Mouse (Mus musculus) embryo, embryonic 10.5 days (tissue): ENCODE data around the gene Wipf3.

Source experiments
- DNase-seq: peaks from one replicate; pipeline ENCODE4 v3.0.0-alpha.2; 2015; ENCODE audit warnings: low spot score

The Wipf3 gene

DNA sequence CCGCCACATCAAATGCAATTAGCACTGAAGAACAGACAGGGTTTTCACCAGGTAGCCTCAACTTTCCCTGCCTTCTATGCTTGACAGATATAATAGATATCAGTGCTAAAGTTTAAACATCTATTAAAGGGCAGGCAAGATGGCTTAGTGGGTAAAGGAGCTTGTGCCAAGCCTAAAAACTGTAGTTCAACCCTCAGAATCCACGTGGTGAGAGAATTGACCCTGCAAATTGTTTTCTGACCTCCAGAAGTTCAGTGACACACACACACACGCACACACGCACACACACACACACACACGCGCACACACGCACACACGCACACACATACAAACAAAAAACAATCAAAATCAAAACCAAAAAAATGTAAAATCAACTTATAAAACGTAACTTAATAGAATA lies 2.8 kb downstream of the Wipf3 start:
- no peak for DNase-seq

DNA sequence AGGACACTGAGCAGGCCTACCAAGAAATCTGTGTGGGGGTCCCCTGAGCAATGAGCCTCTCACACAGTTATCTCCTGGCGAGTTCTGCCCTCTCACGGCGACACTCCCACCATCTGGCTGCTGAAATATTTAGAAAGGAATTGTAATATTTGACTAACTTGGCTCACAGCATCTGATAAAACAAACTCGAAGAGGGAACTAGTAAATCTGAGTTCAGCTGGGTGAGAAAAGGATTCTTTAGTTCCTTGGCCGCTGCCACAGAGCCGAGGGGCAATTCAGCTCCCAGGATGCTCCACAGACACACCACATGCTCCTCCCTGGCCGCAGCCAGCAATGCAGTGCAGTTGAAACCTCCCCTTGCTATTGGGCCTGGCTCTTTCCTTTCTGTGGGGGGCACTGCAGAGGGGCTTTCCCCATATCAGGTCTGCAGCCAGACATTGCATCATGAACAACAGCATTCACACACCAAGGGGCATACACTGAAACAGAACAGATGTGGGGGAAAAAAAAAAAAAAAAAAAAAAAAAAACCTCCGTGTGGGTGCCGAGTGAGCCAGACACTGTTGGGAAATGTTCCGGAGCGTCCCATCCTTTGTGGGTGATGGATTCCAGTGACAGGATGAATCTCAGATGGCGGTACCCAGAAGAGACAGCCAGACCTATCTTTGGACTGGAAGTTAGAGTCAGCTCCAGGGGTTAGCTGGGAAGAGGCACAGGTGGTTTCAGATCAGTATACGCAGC lies 3.6 kb downstream of the Wipf3 start:
- DNase-seq, result no peak

DNA sequence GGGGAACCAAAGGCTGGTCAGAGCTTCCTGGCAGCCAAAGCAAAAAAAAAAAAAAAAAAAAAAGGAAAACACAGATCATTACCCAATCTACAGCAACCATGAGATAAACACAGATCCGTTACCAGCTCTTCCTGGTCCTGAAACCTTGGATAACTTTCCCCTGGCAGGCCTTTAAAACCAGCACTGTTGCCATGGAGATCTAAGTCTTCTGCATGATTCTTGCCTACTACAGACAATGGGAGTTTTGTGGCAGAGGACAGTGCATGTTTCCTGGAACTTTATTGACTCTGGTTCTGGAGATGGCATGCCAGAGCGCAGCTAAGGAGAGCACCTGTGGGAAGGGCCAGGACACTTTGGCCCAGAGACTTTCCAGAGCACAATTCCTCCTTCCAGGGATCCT lies 4.8 kb downstream of the Wipf3 start:
- DNase-seq, result peak; percentile 30

DNA sequence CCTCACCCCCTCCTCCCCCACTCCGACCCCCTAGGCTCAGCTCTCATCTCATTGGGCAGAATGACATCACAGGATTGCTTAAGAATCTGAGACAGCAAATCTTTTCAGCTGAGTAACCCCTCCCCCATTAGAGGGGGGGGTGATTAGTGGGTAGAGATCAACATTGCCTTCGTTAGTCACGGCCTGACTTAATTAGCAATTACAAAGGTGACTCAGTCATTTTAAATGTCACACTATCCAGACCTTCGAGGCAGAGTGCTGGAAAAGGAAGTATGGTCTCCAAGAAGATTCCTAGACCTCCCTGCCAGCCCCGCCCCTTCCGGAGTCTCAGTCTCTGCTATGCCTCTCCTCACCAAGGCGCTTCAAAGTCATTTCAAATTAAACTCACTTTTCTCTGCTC lies 6.3 kb downstream of the Wipf3 start:
- DNase-seq, result no peak

DNA sequence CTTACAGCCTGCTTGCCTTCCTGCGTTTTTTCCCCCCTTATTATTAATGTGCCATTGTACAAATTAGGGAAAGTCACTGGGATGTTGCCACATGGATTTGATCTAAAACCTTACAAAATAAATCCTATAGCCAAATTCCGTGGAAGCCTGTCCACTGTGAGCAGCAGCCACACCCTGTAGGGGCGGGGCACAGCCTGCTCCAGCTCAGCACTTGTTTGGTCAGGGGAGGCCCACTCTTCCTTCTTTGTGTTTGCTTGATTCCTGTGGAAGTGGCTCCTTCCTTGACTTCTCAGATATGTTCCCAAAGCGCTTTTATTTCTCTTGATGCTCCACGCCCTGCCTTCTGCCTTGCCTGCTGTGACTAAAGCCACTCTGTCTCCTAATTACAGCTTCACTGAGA lies 6.9 kb downstream of the Wipf3 start:
- no peak for DNase-seq

DNA sequence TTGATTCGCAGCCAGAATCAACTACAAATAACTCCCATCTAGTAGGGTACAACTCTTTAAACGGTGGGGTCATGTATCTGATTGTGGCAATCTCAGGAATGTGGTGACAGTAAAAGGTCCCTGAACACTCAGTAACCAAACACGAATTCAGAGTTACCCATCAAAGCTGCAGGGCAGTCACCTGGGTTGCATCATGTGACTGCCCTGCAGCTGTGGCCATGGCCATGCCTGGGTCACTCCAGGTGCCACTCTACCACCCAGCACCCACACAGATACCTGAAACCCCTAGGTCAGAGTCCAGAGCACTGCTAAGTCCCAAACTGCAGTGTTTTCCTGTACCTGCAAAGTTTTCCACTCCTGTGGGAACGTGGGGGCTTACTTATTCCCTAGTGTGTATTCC lies 9.1 kb downstream of the Wipf3 start:
- no peak for DNase-seq

GRCm38 (mm10) chr6:54440658-54441057 lies 11.3 kb downstream of the Wipf3 start:
- DNase-seq, result no peak

GRCm38 (mm10) chr6:54443657-54444056 lies 14.3 kb downstream of the Wipf3 start:
- DNase-seq, result no peak

DNA sequence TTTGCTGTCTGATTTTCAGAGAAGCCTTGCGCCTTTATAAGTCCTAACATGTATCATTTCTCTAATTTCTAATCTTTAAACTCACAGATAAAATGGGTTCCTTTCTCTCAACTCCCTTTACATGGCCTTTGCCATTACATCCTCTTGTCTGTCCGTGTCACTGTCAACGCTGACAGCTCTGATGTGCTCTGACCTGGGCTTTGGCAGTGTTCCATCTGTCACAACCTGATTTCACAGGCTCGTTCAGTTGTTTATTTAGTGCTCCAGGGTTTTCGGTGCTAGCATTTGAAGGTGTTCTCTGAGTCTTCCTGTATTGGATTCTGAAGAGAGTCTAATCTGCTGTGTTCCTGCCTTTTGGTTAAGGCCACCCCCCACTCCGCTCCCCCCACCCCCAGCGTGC lies 14.7 kb downstream of the Wipf3 start:
- DNase-seq, result no peak

GRCm38 (mm10) chr6:54445249-54445818 lies 15.9 kb downstream of the Wipf3 start:
- no peak for DNase-seq

- DNase-seq, result no peak
Observed at GRCm38 (mm10) chr6:54447353-54447752, 17.9 kb downstream of the Wipf3 start.

DNA sequence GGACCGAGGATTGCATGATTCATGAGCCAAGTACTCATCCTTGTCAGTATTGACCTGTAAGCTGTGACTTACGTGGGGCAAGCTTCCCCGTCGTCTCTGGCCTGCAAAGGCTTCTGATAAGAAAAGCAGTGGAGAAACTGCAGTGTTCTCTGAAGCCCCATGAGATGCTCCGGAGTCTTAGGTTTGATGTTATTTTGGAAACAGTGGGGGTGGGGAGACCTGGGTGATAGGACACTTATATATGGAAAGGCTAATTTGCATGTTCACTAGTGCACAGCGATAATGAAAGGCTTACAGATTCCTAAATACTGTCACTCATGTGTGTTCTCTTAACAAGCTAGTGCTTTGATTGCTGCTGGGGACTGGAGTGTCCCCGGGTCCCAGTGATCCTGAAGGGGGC lies 30.3 kb downstream of the Wipf3 start:
- no peak for DNase-seq

DNA sequence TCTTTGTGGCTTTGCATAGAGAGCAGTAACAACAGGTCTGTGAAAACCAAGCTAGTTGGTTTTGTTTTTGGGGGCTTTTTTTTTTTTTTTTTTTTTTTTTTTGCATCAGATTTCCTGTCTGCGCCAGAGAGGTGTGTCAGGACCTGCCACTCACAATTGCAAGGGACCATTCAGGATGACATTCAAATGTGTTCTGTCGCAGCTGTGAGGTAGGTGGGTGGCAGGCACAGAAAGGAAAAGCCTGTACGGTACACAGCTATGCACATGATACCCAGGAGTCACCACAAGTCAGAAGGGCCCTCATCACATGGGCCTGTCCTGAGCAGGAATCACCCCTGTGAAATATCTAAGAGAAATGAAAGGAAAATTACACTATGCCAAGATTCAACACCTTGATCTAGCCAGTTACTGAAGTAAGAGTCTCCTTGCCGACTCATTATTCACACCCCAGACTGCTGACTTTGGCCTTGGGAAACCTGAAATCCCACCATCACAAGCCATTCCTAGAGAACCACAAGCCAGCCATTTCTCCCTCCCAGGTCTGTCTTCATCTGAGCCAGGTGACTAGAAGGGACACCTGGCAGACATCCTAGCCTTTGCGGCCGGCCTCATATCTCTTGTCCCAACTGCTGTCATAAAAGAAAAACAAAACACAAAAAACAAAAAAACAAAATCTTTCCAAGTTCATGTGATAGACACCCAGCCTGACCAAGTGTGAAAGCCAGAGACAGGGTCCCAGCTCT lies 30.9 kb downstream of the Wipf3 start:
- no peak for DNase-seq

DNA sequence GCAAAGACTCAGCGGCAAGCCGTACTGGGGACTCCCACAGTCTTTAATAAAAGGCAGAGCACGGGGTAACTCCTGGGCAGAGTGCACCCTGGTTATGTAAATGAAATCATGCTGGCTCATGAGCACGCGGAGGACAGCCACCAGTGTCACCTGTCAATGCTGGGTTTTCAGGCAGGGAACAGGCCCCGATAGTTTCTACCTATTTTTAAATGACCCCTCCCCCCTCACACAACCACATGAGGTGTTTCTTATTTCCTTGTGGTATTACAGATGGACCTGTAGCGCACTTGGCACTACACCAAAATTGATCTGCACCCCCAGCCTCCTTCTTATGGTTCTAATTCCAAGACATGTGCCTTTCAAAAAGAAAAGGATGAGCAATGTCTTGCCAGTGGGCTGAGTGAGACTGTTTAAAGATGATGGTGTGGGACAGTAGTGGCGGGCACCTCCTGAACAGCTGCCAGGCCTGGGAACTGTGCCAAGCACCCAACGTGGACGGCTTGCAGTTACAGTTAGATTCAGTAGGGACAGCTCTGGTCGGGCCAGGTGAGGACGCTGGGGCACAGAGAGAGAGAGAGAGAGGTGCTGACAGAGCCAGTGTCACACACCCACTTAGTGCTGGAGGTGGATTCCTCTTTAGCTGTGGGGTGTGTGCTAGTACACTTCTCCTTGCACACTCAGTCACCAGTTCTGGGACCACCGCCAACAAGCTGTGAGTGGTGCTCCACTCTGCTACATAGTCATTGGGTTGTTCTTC lies 31.7 kb downstream of the Wipf3 start:
- DNase-seq, result no peak

- no peak for DNase-seq
Observed at GRCm38 (mm10) chr6:54462766-54463165, 33.4 kb downstream of the Wipf3 start.

DNA sequence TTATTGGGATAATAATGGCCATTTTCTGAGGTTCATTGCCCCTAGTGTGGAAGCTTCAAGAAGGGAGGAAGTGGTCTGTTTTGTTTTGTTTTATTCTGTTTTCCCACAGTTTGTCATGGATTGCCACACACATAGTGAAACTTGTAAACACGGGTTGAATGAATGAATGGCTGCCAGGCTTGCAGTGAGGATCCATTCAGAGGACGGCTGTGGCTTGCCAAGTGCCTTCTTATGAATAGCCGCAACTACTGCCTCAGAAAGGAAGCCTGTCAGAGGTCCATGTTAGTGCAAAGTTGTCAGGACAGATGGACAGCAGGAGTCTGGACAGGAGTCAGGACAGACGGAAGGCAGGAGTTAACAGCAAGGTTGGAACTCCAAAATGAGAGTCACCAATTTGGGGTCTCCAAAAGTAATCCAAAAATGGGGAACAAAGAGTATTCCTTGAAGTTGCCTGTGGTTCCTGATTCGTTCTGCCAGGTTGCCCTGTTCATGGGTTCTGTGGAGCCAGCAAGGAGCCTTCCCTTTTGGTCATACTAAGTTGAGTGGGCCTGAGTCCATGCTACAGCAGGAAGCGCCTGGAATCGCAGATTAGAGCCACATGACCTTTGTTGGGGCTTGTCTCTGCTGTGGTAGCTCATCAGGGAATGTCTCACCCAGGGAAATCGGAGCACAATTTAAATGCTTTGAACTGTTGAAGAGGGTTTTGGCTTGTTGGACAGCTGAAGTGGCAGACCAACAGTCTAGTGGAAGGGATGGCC lies 34.5 kb downstream of the Wipf3 start:
- no peak for DNase-seq

DNA sequence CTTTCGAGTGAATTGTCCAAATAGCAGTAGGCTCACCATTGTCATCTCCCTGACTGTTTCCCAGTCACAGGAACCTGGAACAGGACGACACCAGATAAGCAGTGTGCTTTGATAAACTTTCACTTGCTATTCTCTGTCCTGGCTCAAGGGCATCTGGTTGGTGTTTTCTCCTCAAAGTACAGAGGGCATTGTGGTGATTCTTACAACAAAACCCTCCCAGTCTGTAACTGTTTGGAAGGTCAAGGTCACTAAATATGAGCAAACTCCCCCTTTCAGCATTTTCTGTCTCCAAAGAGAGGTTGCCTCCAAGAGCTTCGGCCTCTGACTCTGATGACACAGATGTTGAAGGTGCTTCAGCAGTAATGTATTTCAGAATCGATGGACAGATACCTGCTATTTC lies 35.5 kb downstream of the Wipf3 start:
- no peak for DNase-seq

DNA sequence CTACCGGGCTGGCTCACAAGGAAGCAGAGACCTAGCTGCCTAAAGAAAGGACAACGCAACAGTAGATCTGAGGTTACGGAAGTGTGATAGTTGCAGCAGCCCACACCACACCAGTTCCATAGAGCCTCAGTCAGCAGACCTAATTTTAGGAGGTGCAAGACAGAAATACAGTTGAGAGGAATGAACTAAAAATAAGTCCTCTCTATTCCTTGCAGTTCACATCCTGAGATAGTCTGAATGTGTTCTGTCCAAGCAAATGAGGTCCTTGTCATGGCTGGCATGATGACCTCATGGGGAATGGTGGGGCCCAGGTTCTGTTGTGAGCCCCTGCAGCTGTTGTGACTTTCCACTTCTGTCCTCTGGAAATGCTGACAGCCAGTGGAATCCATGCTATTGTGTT lies 38.0 kb downstream of the Wipf3 start:
- DNase-seq, result no peak

GRCm38 (mm10) chr6:54471866-54472265 lies 42.5 kb downstream of the Wipf3 start:
- no peak for DNase-seq

GRCm38 (mm10) chr6:54472846-54473715 lies 43.7 kb downstream of the Wipf3 start:
- no peak for DNase-seq
